Mouse (Mus musculus) gastrocnemius, postnatal 25 days (tissue): Measurements from ENCODE around the gene Mmadhc. TPM values are rescaled to one million over a fixed set of nuclear protein-coding genes. Genes with fewer than 3 reads are reported as not detected.

Experiments
- DNase-seq: peaks from one replicate; pipeline ENCODE4 v3.0.0; 2022
- total RNA-seq, 2 experiments: library from RNA; stranded (reverse); gene quantifications; 1 replicate in 1 of 2; 2 replicates in 1 of 2; pipeline ENCODE4 v1.2.3; 2021

Gene Mmadhc
- total RNA-seq, 2 experiments from 2014 or later: 104 to 108 TPM

- DNase-seq: no peak
Observed at GRCm38 (mm10) chr2:50265215-50265785, 31.3 kb downstream of the Mmadhc start.

- DNase-seq: no peak
Observed at GRCm38 (mm10) chr2:50264059-50264458, 32.5 kb downstream of the Mmadhc start.

GRCm38 (mm10) chr2:50254955-50255354 lies 41.6 kb downstream of the Mmadhc start:
- DNase-seq: no peak

DNA sequence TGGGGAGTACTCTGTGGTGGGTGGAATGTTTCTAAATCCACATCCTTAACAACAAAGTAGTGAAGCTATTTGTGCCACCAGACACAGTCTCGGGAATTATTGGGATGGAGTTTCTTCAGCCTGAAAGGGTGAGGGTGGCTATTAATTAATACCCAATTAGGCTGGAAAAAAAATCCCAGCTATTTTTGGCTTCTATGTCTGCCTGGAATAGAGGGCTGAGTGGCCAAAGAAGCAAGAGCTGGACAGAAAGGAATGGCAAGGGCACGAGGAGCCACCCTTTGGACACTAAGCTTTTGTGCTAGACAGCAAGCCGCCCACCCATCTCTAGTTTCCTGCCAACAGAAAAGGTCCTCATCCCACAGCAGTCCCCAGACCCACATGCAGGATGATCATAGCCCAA lies 48.0 kb downstream of the Mmadhc start:
- DNase-seq: no peak

DNA sequence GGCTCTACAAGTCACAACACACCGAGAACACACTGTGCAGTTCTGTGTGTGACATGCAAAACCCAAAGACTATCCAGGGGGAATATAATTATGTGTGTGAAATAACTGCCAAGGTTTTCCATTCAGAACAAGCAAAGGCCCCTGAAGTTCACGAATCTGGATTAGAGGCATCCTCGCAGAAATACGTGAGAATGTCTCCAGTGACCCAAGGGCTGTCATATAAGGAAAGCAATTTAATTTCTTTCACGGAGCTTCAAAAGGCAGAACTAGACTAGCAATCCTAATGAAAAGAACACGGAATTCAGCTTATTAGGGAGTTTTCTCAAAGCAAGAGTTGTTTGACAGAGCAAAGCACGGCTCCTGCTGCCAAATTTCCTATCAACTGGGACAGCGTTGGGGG lies 63.1 kb downstream of the Mmadhc start:
- no peak for DNase-seq

Other genes with a start within 250 kb of the Mmadhc start
- gene Lypd6, start 230.4 kb downstream of the Mmadhc start, total RNA-seq: 1 to 10 TPM in 1 of 2 experiments, under 1 TPM in 1; 0.40 to 2.4 TPM